Mouse (Mus musculus): ENCODE data around the gene Iqgap1. TPM values are rescaled to one million over a fixed set of nuclear protein-coding genes. Genes with fewer than 3 reads are reported as not detected.

Gene Iqgap1
- polyA plus RNA-seq, 1 experiment: 112 TPM

DNA sequence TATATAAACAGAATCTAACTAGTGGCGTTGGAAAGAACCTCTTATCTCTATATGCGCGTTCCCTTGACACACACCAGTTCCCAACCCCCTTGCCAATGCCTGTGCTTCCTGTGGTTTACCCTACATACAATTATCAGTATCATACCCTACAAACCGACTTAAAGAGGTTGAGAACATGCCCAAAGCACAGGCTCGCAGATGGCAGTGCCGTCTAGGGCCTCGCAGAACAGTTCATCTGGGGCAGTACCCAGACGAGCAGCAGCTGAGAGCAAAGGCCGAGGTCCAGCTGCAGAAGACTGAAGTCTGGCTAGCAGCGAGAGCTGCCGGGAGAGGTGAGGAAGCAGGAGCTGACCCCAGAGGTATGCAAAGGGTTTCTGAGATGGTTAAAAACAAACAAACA, 158.6 kb downstream of the Iqgap1 start:
- 10% methylated on average over 11 of the region's 11 CpGs for WGBS
- TF ChIP-seq POLR2A (IDR thresholded peaks at IDR 0.05; ENCODE audit: control insufficient read depth, extremely low read depth, insufficient read depth, low read length, poor library complexity) (no peak), CTCF (IDR thresholded peaks at IDR 0.05; ENCODE audit: borderline replicate concordance, control insufficient read depth, extremely low read depth, insufficient read depth, low read length, poor library complexity) (no peak)
- peaks cover 33% of the 10 kb centered on the region for H3K4me1 ChIP-seq (replicated peaks; ENCODE audit: control insufficient read depth, insufficient read depth, low read length)
- DNase-seq: peak; percentile 37
- no peaks in the 10 kb centered on the region for H3K36me3 ChIP-seq (ENCODE audit: control insufficient read depth, insufficient read depth, low read length)
- H3K27ac ChIP-seq (ENCODE audit: control insufficient read depth, insufficient read depth, low read length): peak overlapping the region; percentile 70
- H3K27me3 ChIP-seq (ENCODE audit: control insufficient read depth, insufficient read depth, low read length): no peaks in the 10 kb centered on the region
- no peak overlapping the region for H3K4me3 ChIP-seq (ENCODE audit: control insufficient read depth, insufficient read depth, low read length)

DNA sequence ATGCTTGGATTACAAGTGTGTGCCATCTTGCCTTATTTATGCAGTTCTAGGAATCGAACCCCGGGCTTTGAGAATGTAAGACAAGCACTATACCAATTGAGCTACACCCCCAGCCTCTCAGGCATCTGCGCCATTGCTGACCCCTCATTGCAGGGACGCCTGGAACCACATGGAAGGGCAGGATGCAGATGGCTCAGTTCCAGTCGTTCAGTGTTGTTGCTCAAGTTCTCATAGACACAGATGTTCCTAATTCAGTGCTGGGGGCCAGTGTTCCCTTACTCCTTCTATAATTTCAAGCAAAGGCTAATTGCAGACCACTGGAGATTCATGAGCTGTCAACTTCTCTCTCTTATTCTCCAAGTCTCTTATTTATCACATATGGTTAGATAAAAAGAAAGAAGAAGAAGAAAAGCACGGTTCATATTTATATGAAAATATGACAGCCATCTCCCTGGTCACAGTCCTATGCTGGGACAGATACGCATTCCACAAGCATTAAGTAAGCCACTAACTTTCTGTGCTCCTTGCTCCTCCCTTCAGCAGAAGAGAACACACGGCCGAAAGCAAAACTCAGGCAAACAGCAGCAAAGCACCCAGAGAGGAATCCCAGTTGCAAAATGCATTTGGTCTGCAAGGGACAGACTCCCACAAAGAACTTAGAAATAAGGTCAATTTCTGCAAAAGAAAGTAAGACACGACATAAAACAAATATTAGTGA, 159.4 kb downstream of the Iqgap1 start:
- Histone ChIP-seq H3K4me3 (ENCODE audit: control insufficient read depth, insufficient read depth, low read length) (no peak overlapping the region), H3K4me1 (replicated peaks; ENCODE audit: control insufficient read depth, insufficient read depth, low read length) (peaks cover 29% of the 10 kb centered on the region), H3K36me3 (ENCODE audit: control insufficient read depth, insufficient read depth, low read length) (no peaks in the 10 kb centered on the region), H3K27me3 (ENCODE audit: control insufficient read depth, insufficient read depth, low read length) (no peaks in the 10 kb centered on the region), H3K27ac (ENCODE audit: control insufficient read depth, insufficient read depth, low read length) (peak overlapping the region; percentile 76)
- DNase-seq: no peak
- TF ChIP-seq CTCF (IDR thresholded peaks at IDR 0.05; ENCODE audit: borderline replicate concordance, control insufficient read depth, extremely low read depth, insufficient read depth, low read length, poor library complexity) (no peak), POLR2A (IDR thresholded peaks at IDR 0.05; ENCODE audit: control insufficient read depth, extremely low read depth, insufficient read depth, low read length, poor library complexity) (no peak)
- 52% methylated on average over 10 of the region's 10 CpGs for WGBS

Other genes starting within 250 kb of the Iqgap1 start
- gene Crtc3, start 137.1 kb downstream of the Iqgap1 start, polyA plus RNA-seq (2012; rRNA removed): 40.3 and 43.6 TPM in 2 replicates
- gene Zscan2, start 34.9 kb upstream of the Iqgap1 start, polyA plus RNA-seq (2012; rRNA removed): 25.5 and 26.2 TPM in 2 replicates
- gene Wdr73, start 75.3 kb upstream of the Iqgap1 start, polyA plus RNA-seq (2012; rRNA removed): 27.2 and 31.3 TPM in 2 replicates
- gene Nmb, start 79.1 kb upstream of the Iqgap1 start, polyA plus RNA-seq (2012; rRNA removed): 20.1 and 24.5 TPM in 2 replicates
- gene Sec11a, start 121.8 kb upstream of the Iqgap1 start, polyA plus RNA-seq (2012; rRNA removed): 92.1 and 107 TPM in 2 replicates
- 45.0 and 46.2 TPM in 2 replicates for gene Zfp592, start 167.7 kb upstream of the Iqgap1 start, polyA plus RNA-seq (2012; rRNA removed)
- 0.51 and 1.4 TPM in 2 replicates for gene Alpk3, start 231.6 kb upstream of the Iqgap1 start, polyA plus RNA-seq (2012; rRNA removed)